Mouse (Mus musculus): ENCODE measurements at regions not wholly inside any gene's neighbourhood (a gene's known extent, or its start where the extent isn't known, plus 50 kb on each side); places are given as distances from the start of the nearest gene placed in this dataset.

DNA sequence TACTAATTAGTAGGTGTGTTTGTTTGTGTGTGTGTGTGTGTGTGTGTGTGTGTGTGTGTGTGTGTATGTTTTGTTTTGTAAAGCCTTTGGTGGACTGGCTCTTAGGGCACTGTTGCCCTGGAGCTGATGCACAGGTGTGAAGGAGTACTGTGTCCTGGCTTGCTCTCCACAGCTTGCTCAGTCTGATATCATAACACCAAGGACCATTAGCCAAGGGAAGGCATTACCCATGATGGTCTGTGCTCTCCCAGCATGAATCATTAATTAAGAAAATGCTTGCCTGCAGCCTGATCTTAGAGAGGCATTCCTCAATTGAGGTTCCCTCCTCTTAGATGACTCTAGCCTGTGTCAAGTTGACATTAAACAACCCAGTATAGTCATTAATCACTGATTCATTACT is 54.7 kb downstream of the Spry2 start:
- peak; percentile 14 for DNase-seq (ENCODE audit: low read depth)

DNA sequence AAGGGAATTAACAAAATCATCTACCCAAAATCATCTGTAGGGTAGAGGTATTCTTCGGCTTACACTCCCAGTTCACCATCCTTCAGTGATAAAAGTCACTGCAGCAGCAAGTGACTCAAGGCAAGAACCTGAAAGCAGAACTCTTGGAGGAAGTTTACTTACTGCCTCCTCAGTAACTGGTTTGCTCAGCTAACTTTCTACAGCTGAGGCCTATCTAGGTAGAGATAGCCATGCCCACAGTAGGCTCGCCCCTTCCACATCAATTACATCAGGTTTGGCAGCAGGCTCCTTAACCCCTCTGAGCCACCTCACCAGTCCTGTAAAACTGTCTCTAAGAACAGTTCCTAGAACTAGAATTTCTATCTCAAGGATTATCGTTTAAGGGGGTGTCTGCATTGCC is 59.1 kb downstream of the Spry2 start:
- no peak for DNase-seq (ENCODE audit: low read depth)

DNA sequence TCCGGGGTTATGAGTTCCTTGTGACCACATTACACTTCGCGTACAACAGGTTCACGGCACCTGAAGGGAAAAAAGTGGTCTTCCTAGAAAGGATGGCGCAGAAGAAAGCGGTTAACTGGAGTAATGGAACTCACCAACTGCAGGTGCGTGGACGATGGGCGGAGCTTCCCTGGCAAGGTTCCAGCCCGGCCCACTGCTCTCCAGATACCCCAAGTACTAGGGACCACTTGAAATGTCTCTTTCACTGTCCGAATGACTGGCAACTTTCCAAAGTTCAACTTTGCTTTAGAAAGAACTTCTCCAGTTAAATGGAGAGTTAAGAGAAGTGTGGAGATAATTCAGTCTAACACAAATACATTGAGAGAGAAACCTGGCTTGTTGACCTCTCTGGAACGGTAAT is 65.9 kb downstream of the Spry2 start:
- DNase-seq (ENCODE audit: low read depth) = peak; percentile 3

DNA sequence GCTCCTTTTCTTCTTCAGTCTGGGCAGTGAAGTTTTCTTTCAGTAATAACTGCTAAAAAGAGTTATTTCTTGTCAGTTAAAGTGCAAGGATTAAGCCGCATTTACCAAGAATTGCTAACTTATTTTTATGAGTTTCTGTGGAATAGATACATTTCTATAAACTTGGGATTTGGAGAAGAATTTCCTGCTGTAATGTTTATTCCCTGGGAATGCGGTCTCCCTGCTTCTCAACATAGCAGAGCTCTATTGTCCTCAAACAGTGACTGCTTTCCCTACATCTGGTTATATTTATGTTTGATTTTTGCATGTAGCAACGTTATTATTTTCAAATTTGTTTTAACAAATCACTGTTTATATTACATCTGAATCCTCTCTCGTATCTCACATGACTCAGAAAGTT is 66.3 kb downstream of the Spry2 start:
- DNase-seq (ENCODE audit: low read depth) = peak; percentile 14

DNA sequence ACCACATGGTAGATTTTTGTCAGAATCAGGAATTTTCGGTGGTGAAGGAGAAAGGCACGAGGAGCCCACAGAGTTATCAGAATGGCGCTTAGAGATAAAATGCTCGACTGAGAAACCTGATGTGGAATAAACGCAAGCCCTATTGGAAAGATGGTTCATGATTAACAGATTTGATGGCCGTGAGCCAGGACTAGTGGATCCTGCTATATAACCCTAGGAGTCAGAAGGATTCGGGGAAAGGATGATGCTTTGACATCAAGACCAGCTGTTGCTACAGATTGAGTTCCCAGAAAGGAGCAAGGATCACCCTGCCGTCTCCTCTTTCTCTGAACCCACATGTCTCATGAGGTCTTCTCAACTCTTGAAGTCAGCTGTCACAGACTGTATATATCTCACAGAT is 73.5 kb downstream of the Spry2 start:
- no peak for DNase-seq (ENCODE audit: low read depth)

DNA sequence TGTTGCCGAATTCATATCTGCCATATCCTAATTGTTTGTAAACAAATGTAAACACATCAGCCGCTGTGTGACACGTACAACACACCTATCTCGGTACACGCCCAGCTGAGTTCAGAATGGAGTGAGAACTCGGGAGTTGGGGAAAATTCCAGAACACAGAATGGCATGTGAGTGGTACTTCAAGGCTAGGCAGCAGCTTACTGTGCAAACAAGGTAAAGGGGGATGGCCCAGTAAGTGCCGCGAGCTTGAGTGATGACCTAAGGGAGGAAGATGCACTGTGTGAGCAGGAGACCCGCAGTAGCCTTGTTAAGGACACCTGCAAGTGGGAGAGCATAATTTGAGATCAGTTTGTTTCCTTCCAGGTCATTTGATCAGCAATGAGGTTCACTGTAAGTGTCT is 74.0 kb downstream of the Spry2 start:
- DNase-seq (ENCODE audit: low read depth) = no peak

DNA sequence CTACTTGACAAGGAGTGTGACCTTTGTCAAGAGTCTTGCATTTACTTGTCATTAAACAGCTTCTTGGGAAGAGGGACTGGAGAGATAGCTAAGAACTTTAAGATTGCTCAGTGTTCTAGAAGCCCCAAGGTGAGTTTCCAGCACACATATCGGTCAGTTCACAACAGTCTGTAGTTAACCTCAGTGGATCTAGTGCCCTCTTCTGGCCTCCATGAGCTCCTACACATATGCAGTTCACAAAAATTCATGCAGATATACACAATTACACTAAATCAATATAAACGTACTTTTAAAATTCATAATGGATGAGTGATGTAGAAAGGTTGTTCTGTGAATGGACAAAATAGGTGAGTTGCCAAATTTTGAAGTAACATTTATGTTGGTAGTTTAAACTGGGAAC is 77.1 kb downstream of the Spry2 start:
- DNase-seq (ENCODE audit: low read depth) = no peak

DNA sequence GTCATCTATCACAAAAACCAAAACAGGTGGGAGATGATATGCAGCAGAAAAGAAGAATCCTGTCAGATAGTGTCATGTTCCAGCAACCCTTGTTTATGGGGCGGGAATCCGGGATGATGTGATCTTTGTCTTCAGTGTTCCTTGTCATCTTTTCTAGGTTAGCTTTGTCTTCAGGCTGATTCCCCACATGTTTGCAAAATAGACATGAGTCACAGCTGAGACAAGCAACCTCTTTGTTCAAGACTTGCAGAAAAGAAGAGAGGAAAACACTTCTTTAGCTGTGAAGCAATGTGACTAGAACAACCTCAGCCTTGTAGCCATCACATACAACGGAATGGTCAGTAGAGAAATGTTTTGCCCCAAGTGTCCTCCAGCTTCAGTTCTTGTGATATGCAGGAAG is 77.8 kb downstream of the Spry2 start:
- DNase-seq (ENCODE audit: low read depth) = peak; percentile 19

DNA sequence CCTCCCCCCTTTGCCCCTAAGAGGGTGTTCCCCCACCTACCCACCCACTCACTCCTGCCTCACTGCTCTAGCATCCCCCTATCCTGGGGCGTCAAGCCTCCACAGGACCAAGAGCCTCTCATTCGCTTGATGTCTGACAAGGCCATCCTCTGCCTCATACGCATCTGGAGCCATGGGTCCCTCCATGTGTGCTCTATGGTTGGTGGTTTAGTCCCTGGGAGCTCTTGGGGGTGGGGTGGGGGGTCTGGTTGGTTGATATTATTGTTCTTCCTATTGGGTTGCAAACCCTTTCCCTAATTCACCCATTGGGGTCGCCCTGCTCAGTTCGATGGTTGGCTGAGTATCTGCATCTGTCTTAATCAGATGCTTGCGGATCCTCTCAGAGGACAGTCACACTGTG is 79.1 kb downstream of the Spry2 start:
- DNase-seq (ENCODE audit: low read depth) = no peak

DNA sequence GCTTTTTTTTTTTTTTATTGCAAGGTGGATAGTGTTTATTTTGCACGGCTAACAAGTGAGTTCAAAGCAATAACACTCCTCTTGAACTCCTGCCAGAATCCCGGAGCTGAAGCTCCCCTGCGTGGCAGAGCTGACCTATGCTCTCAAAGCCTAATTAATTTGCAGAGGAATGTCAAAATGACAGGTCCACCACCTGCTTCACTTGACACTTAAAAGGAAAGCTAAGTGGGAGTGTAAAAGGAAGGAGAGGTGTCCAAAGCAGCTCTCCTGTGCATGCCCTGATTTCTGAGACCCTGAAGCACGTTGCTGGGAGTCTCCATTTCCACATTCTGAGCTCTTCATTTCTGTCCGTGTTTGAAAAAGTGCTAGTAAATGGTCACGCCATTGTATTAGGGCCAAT is 80.8 kb downstream of the Spry2 start:
- no peak for DNase-seq (ENCODE audit: low read depth)

DNA sequence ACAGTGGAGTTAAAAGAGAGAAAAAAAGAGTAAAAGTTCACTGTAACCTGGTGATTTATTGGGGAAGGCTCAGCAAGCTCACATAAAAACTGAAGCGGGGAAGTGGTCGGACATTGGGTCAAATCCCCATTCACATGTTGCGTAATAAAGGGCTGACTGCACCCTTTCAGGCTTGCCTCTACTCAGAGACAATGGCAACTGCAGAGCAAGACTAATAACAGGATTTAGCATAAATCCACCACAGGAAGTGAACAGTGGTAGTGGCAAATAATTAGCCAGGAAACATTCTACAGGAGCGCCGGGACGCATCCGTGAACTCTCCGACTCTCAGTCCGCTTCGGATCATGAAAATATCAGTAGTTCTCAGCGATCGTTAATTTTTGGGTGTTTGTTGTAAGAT is 81.3 kb downstream of the Spry2 start:
- DNase-seq (ENCODE audit: low read depth) = no peak

DNA sequence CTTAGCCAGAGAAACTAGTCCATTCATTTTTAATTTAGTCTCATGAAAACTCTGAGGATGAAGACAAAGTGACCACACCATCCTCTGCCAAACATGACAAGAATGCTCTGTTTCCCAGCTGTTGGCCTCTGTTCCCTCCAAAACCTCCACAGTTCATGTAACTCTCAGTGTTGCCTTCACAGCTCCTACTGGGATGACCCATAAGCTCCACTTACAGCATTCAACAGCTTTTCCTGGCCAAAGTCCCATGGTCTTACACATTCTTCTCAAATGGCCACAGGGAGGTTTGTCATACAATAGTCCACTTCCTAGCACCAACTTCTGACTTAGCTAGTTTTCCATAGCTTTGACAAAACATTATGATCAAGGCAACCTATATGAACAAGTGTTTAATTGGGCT is 83.0 kb downstream of the Spry2 start:
- DNase-seq (ENCODE audit: low read depth) = peak; percentile 51

DNA sequence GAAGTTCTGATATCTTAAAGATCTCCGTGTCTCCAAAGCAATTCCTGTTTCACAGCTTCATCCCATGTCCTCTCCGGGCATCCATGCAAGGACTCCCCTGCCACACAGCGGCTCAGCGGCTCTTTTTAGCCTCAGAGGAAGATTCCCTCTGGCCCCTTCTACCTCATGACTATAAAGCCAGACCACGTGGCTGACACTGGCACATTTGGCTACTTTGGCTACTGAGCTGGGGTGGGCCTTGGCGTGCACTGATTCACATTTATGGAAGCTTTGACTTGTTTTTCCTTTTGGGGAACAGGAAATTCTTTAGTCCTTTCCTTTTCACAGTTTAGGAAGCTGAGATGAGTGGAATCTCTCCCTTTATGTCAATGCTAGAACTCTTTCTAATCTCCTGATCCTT is 83.5 kb downstream of the Spry2 start:
- no peak for DNase-seq (ENCODE audit: low read depth)

DNA sequence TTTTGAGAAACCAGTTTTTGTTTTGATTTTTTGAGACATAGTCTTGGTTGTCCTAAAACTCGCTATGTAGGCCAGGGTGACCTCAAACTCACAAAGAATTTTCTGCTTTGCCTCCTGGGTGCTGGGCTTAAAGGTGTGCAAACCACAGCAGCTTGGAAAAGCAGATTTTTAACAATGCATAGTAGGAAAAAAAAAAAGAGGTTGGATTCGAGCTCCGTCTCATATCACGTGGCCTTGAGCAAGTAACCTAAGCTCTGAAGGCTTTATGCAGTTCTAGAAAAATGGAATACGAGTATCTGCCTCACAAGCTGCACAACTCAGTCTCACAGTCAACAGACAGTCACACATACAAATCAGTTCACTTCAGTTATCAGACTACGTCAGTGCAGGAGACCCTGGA is 90.9 kb downstream of the Spry2 start:
- DNase-seq (ENCODE audit: low read depth) = peak; percentile 17

DNA sequence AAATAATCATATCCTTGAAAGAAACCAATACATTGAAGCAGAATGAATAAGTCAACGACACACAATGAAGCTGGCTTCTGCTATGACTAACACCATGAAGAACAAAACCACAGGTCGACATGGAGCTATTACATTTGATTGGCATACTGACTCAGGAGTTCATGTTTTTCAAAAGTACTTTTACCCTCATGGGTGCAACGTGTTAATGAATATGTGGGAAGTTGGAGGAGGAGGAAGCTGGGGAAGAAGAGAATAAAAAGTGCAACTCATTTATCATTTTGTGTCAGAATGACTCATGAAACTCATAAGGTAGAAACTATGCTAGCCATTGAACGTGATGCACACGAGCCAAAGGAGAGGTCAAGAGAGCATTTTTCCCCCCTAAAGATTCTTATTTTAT is 91.3 kb downstream of the Spry2 start:
- peak; percentile 58 for DNase-seq (ENCODE audit: low read depth)

DNA sequence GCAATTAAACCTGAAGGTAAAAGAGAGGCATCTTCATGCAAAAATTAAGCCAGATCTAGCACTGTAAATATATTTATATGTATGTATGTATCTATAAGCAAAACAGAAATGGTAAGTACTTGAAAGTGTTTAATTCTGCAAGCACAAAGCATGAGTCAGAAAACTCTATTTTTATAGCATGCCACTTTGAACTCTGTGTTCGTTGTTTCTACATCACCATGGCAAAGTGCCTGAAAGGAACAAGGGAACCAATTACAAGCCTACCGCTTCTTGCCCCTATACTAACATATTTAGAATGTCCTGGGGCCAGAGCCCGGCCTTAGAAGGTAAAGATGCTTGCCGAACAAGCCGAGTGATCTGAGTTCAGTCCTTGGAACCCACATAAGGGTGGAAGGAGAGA is 91.9 kb downstream of the Spry2 start:
- DNase-seq (ENCODE audit: low read depth) = peak; percentile 80

DNA sequence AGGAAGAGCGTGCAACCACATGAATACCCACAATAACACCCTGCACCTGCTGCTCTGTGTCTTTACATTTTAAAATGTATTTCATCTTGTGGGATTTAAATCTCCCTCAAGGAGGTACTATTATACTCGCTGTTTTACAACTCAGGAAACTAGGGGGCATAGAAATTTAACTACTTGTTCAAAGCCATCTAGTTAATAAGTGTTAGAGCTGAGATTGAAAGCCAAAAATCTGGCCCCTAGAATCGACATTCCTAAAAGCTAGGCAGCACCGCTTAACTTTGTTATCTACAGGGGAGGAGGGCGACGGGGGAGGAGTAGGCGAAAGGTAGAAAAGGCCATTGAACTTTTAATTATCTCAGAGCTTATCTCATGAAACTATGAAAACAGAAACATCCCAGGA is 93.3 kb downstream of the Spry2 start:
- no peak for DNase-seq (ENCODE audit: low read depth)

DNA sequence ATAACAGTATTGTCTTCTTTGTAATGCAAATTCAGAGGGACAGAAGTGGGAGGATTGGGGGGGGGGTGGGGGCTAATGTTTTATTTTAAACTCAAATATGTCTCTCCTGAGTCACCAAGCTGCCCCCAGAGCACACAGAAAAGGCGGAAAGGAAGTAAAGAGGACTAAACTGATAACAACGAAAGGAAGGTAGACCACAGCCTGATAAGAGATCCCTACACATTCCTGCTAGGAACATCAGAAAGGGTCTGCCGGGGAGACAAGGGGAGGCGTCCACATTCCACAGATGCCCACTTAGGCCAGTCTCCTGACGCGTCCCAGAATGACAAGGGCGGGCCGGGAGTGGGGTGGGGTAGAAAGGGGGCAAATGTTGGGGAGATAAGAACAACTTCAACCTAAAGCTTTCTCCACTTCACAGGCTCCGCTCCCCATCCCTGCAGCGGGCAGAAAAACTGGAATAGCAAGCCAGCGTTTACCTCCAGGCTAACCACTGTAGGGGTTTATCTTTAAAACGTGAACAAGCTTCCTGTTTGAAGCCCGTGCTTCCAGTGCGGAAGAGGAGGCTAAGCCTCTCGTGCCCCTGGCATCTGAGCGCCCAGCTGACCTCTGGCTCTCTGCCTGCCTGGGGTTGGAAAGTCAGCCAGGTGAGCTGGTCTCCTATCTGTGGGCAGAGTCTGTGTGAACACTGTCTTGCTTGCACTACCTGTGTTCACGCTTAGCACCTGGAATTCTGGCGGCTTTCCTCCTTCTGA is 93.9 kb downstream of the Spry2 start:
- no peak for DNase-seq (ENCODE audit: low read depth)

DNA sequence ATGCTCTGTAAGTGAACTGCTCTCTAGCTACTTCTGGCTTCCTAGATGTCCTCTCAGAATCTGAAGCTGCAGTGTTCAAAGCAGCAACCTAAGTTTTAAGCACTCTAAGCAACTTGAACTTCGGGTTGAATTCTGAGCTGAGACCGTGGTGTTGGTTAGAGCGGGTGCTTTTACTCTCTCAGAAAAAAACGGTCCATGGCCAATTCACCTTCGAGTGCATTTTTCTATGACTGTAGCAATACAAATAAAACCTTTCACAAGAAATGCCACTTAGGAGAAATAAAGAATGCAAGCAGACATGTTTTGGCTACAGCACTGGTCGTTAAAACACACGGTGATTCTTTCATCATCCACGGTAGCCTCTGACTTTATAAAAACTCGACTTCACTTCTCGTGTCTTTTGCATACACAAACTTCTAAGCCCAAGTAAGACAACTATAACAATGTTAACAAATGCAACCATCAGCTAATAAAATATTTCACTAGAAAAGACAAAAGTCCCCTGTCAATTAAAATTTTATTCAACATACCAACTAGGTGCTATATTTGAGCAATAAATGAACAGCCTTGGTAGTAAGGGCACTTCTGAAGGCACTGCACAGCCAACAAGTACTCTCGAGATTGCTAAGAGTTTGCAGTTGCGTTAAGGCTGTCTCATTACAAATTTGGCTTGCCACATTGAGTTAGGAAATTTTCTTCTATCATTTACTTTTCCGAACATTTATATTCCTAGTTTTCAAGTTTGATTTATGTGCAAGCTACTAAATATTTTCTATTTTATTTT is 96.3 kb downstream of the Spry2 start:
- no peak for DNase-seq (ENCODE audit: low read depth)

DNA sequence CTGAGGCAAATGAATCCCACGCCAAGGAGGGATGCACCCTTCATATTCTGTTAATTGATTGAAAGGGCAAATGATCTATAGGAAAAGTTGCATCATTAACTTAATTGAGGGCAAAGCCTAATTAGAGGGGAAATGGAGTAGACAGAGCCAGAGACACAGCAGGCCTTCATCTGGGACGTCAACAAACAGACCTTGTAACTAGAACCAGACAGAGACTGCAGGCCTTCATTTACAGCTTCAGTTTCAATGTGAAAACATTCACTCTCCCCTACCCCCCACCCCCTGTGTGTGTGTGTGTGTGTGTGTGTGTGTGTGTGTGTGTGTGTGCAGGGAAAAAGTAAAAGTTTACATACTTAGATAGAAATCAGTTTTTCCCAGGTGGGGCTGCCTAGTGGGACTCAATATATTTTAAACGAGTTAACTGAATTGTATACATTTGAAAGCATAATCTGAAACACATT is 97.2 kb downstream of the Spry2 start:
- DNase-seq (ENCODE audit: low read depth) = no peak

DNA sequence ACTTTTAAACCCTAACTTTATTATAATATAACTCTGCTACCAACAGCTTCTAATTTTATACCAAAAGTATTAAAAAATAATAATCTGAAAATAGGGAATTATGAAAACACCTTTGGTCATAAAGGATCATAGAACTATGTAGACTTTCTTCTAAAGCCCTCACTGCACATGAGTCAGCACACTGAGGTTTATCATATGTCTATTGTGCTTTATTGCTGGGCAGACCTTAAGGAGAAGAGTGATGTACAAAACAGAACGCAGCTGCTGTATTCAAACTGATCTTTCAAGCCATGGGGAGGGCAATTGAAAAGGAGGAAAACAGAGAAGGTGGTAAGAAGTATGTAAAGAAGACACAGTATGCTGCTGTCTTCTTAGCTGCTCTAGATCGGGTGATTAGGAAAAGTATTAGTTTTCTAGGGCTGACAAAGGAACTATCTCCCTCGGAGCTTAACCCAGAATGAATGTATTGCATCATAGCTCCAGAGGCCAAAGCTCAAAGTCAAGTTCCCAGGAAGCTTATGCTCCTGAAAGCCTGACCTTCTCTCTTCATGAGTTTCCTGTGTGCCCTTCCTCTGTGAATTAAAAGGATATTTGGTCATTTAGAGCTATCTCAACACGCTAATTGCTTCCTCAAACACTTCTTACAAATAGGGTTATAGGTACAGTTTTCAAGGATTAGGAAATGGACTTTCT is 103.5 kb downstream of the Spry2 start:
- no peak for DNase-seq (ENCODE audit: low read depth)

DNA sequence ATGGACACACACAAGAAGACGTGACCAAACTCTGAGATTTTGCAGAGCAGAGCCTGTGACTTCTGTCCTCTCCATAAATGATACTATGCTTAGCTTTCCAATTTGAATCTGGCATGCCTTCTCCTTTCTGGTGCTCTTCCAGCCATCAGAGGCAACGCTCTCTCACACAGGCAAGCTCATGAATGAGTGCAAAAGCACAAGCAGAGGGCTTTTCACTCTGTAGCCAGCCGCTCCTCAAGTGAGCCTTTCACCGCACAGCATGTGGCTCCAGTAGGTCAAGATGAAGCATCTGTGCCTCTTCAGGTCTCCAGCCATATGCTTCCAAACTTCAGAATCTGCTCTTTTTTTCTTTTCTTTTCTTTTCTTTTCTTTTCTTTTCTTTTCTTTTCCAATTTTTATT is 106.2 kb downstream of the Spry2 start:
- no peak for DNase-seq (ENCODE audit: low read depth)

DNA sequence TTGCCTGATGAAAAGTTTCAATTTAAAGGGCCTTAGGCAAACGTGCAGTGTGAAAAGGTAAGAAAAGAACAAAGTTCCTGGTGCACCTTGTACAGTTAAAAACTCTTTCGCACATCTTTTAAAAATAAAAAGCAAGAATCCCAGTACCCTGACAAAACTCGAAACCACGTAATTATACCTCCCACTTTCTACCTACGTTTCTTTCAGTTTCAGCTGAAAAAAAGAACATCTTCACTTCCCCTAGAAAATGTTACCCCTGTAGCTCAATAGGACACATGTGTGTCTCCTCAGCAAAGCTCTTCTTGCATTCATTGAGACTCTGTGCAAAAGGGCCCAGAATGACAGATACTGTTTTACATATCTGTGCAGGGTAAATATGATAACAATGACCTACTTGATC is 113.2 kb downstream of the Spry2 start:
- no peak for DNase-seq (ENCODE audit: low read depth)

Data from NIH3T3 (cell line).